Mouse (Mus musculus) erythroblast, embryonic 14.5 days (primary cell): ENCODE results near the gene Spata16.

Experiments
- GATA1 ChIP-seq: IDR thresholded peaks from 2 replicates; pipeline ENCODE4 v1.6.1; 2012; ENCODE audit warnings: low read length, inconsistent platforms, mixed read lengths
- TAL1 ChIP-seq: IDR thresholded peaks from 3 replicates; pipeline ENCODE4 v1.6.1; 2012; ENCODE audit warnings: low read length, inconsistent platforms, mixed read lengths

DNA sequence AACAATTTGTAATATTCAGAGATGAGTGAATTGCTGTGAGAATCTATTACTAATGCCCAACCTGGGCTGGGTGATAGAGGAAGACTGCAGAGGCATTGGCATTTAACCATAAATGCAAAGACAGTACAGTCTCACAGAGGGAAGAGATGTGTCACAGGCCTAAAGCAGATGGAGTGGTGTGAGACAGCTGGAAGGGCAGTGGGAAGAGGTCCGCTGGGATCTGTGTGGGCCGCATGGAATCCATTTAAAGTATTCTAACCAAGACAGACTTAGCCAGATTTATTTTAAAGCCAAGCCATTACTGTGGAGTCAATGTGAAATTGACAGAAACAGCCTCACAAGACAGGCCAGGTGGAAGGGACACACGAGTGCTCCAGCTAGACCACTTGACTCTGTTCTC lies 343.0 kb downstream of the Spata16 start:
- TF ChIP-seq TAL1 (no peak), GATA1 (no peak)
